Mouse (Mus musculus): ENCODE measurements around the gene Stard7.

GRCm38 (mm10) chr2:127298056-127298455 lies 28.0 kb downstream of the Stard7 start:
- no peak for TF ChIP-seq CTCF (IDR thresholded peaks at IDR 0.05; ENCODE audit: low read depth, low read length)
- TF ChIP-seq POLR2A (IDR thresholded peaks at IDR 0.05; ENCODE audit: extremely low read depth, insufficient read depth, low read length), result no peak

Data from liver, adult 2 months (tissue).